Mouse (Mus musculus): ENCODE results near the gene Hsf4. TPM values are rescaled to one million over a fixed set of nuclear protein-coding genes. Genes with fewer than 3 reads are reported as not detected.

Gene Hsf4
- polyA plus RNA-seq, 1 experiment from 2014 or later, result 1.2 TPM

DNA sequence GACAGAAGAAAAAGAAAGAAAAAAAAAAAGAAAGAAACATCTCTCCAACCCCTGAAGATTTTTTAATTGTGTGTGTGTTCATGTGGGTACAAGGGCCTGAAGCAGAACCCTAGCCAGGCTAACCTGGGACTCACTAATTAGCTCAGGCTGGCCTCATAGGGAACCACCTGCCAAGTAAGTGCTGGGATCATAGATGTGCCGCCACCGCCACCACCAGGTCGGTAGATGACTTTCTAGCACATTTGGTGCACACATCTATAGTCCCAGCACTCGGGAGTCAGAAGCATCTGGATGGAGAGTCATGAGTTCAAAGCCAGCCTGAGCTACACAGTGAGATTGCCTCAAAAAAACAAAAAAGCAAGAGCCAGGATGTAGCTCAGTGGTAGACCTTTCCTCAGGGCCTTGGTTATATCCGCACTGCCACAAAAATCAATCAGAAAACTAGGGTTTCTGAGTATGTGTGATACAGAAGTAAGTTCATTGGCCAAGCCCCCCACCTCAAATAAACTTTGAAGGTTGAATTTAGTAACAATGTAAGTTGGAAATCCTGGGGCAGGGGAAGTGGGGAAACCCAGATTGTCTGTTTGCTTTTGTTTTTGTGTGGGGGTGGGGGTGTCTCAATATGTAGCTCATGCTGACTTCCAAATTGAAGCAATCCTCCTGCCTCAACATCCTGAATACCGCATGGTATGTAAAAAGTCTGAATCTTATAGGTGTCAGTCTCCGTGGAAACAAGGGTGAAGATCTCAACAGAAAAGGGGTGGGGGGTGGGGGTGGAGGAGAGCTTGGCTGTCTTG, 12.1 kb upstream of the Hsf4 start:
- Histone ChIP-seq H3K4me2 (ENCODE audit: low read length) (no peak overlapping the region), H3K27ac (ENCODE audit: low read depth, low read length) (no peak overlapping the region), H3K9ac (ENCODE audit: low read depth, low read length) (no peak overlapping the region), H3K9me3 (ENCODE audit: control insufficient read depth, low read length) (no peaks in the 10 kb centered on the region), H3K36me3 (ENCODE audit: control insufficient read depth, insufficient read depth, low read length) (no peaks in the 10 kb centered on the region), H3K27me3 (replicated peaks; ENCODE audit: control insufficient read depth, insufficient read depth, low read length) (peaks cover 36% of the 10 kb centered on the region), H3K4me1 (ENCODE audit: control insufficient read depth, insufficient read depth, low read depth, low read length) (peaks cover 23% of the 10 kb centered on the region), H3K4me3 (ENCODE audit: low read length) (no peak overlapping the region)
- WGBS, result 69% methylated on average over 7 of the region's 7 CpGs
- no peak for ATAC-seq

GRCm38 (mm10) chr8:105258911-105259720, 10.5 kb upstream of the Hsf4 start:
- no peak overlapping the region for H3K27ac ChIP-seq (ENCODE audit: low read depth, low read length)
- peaks cover 36% of the 10 kb centered on the region for H3K27me3 ChIP-seq (replicated peaks; ENCODE audit: control insufficient read depth, insufficient read depth, low read length)
- 3% methylated on average over 55 of the region's 55 CpGs for WGBS
- peak; percentile 38 for ATAC-seq
- H3K9me3 ChIP-seq (ENCODE audit: control insufficient read depth, low read length), result no peaks in the 10 kb centered on the region
- H3K4me1 ChIP-seq (ENCODE audit: control insufficient read depth, insufficient read depth, low read depth, low read length), result peaks cover 19% of the 10 kb centered on the region
- peak overlapping the region; percentile 50 for H3K9ac ChIP-seq (ENCODE audit: low read depth, low read length)
- peak overlapping the region; percentile 65 for H3K4me2 ChIP-seq (ENCODE audit: low read length)
- peak overlapping the region; percentile 37 for H3K4me3 ChIP-seq (ENCODE audit: low read length)
- no peaks in the 10 kb centered on the region for H3K36me3 ChIP-seq (ENCODE audit: control insufficient read depth, insufficient read depth, low read length)

DNA sequence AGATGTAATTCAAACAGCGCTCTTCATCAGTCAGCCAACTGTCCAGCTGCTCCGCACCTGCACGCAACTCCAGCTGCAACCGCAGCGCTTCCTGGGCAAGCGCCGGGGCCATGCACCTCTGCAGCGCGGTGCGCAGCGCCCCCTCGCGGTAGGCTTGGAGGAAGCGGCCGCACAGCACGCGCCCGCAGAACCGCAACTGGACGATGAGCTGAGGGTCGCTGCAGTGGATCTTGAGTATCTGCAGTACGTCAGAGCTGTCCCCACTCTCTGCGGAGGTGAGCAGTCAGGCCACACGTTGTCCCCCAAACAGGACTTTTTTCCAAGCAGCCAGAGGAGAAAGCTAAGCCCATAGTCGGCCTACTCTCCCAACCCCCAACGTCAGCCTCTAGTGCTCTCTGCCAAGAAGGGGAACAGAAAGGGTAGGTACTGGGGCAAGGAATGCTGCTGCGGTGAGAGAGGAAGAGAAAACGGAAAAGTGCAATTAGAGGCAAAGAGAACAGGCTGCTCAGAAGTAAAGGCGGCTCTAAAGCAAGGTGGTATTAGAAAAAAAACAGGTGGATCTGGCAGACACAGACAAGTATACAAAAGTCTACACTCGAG, 9.8 kb upstream of the Hsf4 start:
- no peaks in the 10 kb centered on the region for H3K36me3 ChIP-seq (ENCODE audit: control insufficient read depth, insufficient read depth, low read length)
- H3K27me3 ChIP-seq (replicated peaks; ENCODE audit: control insufficient read depth, insufficient read depth, low read length), result peaks cover 36% of the 10 kb centered on the region
- H3K9ac ChIP-seq (ENCODE audit: low read depth, low read length), result peak overlapping the region; percentile 50
- no peak overlapping the region for H3K27ac ChIP-seq (ENCODE audit: low read depth, low read length)
- 4% methylated on average over 30 of the region's 30 CpGs for WGBS
- ATAC-seq, result peak; percentile 60
- H3K4me2 ChIP-seq (ENCODE audit: low read length), result peak overlapping the region; percentile 65
- no peaks in the 10 kb centered on the region for H3K9me3 ChIP-seq (ENCODE audit: control insufficient read depth, low read length)
- H3K4me3 ChIP-seq (ENCODE audit: low read length), result peak overlapping the region; percentile 37
- peaks cover 21% of the 10 kb centered on the region for H3K4me1 ChIP-seq (ENCODE audit: control insufficient read depth, insufficient read depth, low read depth, low read length)

GRCm38 (mm10) chr8:105260371-105261099, 9.1 kb upstream of the Hsf4 start:
- Histone ChIP-seq H3K9me3 (ENCODE audit: control insufficient read depth, low read length) (no peaks in the 10 kb centered on the region), H3K27me3 (replicated peaks; ENCODE audit: control insufficient read depth, insufficient read depth, low read length) (peaks cover 36% of the 10 kb centered on the region), H3K9ac (ENCODE audit: low read depth, low read length) (no peak overlapping the region), H3K4me3 (ENCODE audit: low read length) (no peak overlapping the region), H3K27ac (ENCODE audit: low read depth, low read length) (no peak overlapping the region), H3K4me1 (ENCODE audit: control insufficient read depth, insufficient read depth, low read depth, low read length) (peaks cover 20% of the 10 kb centered on the region), H3K36me3 (ENCODE audit: control insufficient read depth, insufficient read depth, low read length) (no peaks in the 10 kb centered on the region), H3K4me2 (ENCODE audit: low read length) (no peak overlapping the region)
- WGBS, result 54% methylated on average over 7 of the region's 7 CpGs
- ATAC-seq, result no peak

- Histone ChIP-seq H3K4me3 (ENCODE audit: low read length) (no peak overlapping the region), H3K9ac (ENCODE audit: low read depth, low read length) (no peak overlapping the region), H3K36me3 (ENCODE audit: control insufficient read depth, insufficient read depth, low read length) (no peaks in the 10 kb centered on the region), H3K27me3 (replicated peaks; ENCODE audit: control insufficient read depth, insufficient read depth, low read length) (peaks cover 42% of the 10 kb centered on the region), H3K9me3 (ENCODE audit: control insufficient read depth, low read length) (no peaks in the 10 kb centered on the region; the same call in 1 of the 2 replicates), H3K4me1 (ENCODE audit: control insufficient read depth, insufficient read depth, low read depth, low read length) (peaks cover 20% of the 10 kb centered on the region), H3K27ac (ENCODE audit: low read depth, low read length) (no peak overlapping the region), H3K4me2 (ENCODE audit: low read length) (no peak overlapping the region)
- no peak for ATAC-seq
- 88% methylated on average over 12 of the region's 12 CpGs for WGBS
These were observed 8.1 kb upstream of the Hsf4 start for GRCm38 (mm10) chr8:105261326-105261980.

DNA sequence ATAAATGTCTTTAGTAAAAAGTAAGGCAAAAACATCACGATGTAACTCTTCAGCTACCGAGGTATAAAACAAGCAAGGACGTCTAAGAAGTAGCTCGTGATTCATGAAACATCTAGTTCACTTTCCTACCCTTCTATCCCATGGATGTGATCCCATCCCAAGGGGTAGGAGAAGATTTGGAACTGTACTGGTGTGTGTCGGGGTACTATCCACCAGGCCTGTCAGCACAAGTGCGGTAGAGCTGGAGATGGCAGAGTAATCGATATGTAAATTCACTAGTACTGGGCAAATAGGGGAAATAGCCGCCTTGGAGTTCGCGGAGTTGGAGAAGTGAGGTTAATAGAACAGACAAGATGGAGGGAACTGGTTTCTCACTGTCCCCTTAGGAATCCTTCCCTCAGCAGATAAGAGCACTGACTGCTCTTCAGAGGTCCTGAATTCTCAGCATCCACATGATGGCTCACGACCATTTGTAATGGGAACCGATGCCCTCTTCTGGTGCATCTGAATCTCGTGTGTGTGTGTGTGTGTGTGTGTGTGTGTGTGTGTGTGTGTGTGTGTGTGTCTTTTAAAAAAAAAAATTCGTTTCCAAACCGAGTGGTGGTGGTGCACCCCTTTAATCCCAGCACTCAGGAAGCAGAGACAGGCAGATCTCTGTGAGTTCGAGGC, 6.2 kb upstream of the Hsf4 start:
- no peak overlapping the region for H3K4me3 ChIP-seq (ENCODE audit: low read length)
- H3K4me2 ChIP-seq (ENCODE audit: low read length), result no peak overlapping the region; the same call in 1 of the 2 replicates
- H3K27me3 ChIP-seq (replicated peaks; ENCODE audit: control insufficient read depth, insufficient read depth, low read length), result peaks cover 41% of the 10 kb centered on the region
- H3K4me1 ChIP-seq (ENCODE audit: control insufficient read depth, insufficient read depth, low read depth, low read length), result peaks cover 26% of the 10 kb centered on the region
- no peaks in the 10 kb centered on the region; the same call in 1 of the 2 replicates for H3K9me3 ChIP-seq (ENCODE audit: control insufficient read depth, low read length)
- 39% methylated on average over 16 of the region's 16 CpGs for WGBS
- H3K36me3 ChIP-seq (ENCODE audit: control insufficient read depth, insufficient read depth, low read length), result no peaks in the 10 kb centered on the region
- no peak overlapping the region for H3K9ac ChIP-seq (ENCODE audit: low read depth, low read length)
- no peak for ATAC-seq
- H3K27ac ChIP-seq (ENCODE audit: low read depth, low read length), result no peak overlapping the region

- peak; percentile 7; the same call in 1 of the 2 replicates for ATAC-seq
- Histone ChIP-seq H3K9ac (ENCODE audit: low read depth, low read length) (peak within 1 kb of the TSS; percentile 71), H3K36me3 (ENCODE audit: control insufficient read depth, insufficient read depth, low read length) (no peaks in the 10 kb centered on the region), H3K4me3 (ENCODE audit: low read length) (peak within 1 kb of the TSS; percentile 68), H3K27me3 (replicated peaks; ENCODE audit: control insufficient read depth, insufficient read depth, low read length) (peaks cover 36% of the 10 kb centered on the region), H3K4me1 (ENCODE audit: control insufficient read depth, insufficient read depth, low read depth, low read length) (peaks cover 26% of the 10 kb centered on the region), H3K9me3 (ENCODE audit: control insufficient read depth, low read length) (no peaks in the 10 kb centered on the region; the same call in 1 of the 2 replicates), H3K4me2 (ENCODE audit: low read length) (peak within 1 kb of the TSS; percentile 90), H3K27ac (ENCODE audit: low read depth, low read length) (no peak within 1 kb of the TSS)
- WGBS, result under 1% methylated on average over 46 of the region's 54 CpGs
These were observed 5.3 kb upstream of the Hsf4 start, which contains the start of the genes Tradd and Fbxl8 for GRCm38 (mm10) chr8:105264024-105264982. Tradd (minus strand) TSS chr8:105264609. Fbxl8 (plus strand) TSS chr8:105264648.
